Mouse (Mus musculus) splenic B cell, adult 2 months (primary cell): ENCODE measurements around the gene Srgap1.

Experiments used
- DNase-seq: peaks from one replicate; pipeline ENCODE4 v3.0.0-alpha.2; 2011; ENCODE audit warnings: low read depth, low spot score
- H3K27me3 ChIP-seq: 2 replicates; pipeline ENCODE4 v1.6.1; 2012; ENCODE audit warnings: mild to moderate bottlenecking, low read length, moderate library complexity, mixed read lengths; ENCODE audit not compliant: control insufficient read depth, poor library complexity, insufficient read depth, severe bottlenecking
- H3K36me3 ChIP-seq: 2 replicates; pipeline ENCODE4 v1.6.1; 2012; ENCODE audit warnings: mild to moderate bottlenecking, low read length, moderate library complexity, mixed read lengths; ENCODE audit not compliant: control insufficient read depth, poor library complexity, insufficient read depth, severe bottlenecking

The Srgap1 gene

DNA sequence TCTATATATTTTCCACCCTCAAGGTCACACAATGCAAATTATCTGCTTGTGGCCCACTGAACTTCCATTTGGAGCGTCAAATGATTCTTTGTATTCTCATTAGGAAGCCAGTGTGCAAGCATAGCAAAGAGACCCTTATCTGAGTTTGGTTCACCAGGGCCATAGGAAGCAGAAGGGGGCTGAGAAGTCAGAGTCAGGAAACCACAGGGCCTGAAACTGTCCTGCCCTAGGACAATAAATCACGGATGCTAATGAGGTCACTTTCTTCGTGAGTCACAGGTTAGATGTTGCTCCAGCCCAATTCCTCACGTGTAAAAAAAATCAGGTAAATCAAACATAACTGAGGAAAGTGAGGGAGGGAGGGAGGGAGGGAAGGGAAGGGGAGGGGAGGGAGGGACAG, 85.1 kb downstream of the Srgap1 start:
- no peak for DNase-seq
- no peaks in the 10 kb centered on the region for H3K36me3 ChIP-seq
- H3K27me3 ChIP-seq, result no peaks in the 10 kb centered on the region

DNA sequence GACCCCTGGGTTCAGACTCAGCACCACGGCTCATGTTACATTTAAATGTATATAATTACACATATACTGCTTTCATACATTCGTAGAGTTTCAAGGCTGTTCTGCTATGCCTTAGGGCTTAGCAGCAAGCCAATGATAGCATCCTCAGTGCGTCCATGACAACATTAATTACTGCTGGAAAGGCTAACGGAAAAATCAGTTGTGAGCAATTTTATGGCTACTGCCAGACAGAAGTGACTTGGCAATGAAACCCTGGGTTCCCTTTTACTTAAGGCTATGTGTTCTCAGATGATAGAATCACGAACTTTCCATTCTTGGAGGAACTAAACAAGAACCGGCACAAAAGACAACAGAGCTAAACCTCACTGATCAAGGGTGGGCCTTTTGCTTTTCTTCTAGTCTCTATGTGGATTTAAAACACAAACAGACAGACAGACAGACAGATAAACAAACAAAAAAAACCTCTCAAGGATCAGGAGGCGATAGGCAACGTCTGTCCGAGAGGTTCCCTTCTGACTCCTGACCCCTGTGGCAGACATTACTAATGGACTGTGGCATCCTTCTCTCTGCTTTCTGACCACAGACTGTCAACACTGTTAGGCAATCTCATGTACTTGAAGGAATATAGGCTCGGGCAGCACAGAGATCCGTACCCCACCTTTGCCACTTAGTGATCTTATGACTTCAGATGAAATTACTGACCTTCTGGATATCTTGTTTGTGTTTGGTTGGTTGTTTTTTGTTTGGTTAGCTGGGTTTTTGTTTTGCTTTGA, 85.8 kb downstream of the Srgap1 start:
- H3K27me3 ChIP-seq, result no peaks in the 10 kb centered on the region
- no peak for DNase-seq
- H3K36me3 ChIP-seq, result no peaks in the 10 kb centered on the region

DNA sequence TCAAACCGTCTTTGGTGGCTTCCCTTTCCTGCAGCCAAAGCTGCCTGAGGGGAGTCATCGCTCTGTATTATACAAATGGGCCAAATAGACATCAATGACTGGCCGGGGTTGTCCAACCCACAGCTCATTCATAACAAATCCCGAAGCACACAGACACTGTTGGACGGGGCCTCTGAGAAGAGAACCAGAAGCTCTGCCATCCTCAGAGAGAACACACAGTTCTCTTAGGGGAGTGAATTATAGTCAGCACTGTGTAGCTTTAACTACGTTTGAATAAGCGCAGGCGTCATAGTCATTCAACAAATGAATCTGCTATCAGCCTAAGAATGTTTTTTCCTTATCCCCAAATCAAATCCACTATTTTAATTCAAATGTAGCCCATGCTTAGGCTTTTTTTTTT, 88.4 kb downstream of the Srgap1 start:
- DNase-seq, result no peak
- H3K36me3 ChIP-seq, result no peaks in the 10 kb centered on the region
- no peaks in the 10 kb centered on the region for H3K27me3 ChIP-seq

DNA sequence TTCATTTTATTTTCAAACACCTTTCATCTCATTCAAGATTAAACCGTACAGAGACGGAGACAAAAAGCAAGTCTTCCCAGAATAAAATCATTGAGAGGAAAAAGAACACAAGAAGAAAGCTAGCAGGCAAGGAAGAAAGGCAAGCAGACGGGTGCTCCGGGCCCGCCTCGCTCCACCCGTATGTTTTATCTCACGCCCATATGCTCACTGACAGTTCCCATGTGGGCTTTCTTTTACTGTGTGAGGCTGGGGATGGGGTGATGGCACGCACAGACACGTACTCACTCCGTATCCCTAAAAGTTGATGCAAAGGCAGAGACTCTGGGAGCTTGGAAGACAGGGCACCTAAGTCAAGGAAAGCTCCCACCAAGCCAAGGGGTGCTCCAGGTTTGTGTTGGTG, 90.6 kb downstream of the Srgap1 start:
- Histone ChIP-seq H3K36me3 (no peaks in the 10 kb centered on the region), H3K27me3 (no peaks in the 10 kb centered on the region)
- no peak for DNase-seq

DNA sequence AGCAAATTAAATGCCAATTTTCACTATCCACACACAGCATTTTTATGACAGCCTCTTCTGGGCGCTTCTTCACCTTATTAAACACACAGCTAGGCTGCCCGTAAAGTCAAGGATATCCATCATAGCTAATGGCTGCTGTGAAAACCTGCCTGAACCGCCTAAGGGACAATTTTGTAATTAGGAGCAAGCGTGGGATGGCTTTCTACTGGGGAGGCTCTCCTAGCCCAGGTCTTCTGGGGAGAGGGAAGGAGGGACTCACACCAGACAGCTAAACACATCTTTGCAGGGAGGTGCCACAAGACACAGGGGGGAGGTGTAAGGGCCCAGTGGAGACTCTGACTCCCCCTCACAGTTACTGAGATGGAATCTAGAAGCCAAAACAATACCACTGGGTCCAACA, 91.4 kb downstream of the Srgap1 start:
- no peak for DNase-seq
- no peaks in the 10 kb centered on the region for H3K36me3 ChIP-seq
- H3K27me3 ChIP-seq, result no peaks in the 10 kb centered on the region

DNA sequence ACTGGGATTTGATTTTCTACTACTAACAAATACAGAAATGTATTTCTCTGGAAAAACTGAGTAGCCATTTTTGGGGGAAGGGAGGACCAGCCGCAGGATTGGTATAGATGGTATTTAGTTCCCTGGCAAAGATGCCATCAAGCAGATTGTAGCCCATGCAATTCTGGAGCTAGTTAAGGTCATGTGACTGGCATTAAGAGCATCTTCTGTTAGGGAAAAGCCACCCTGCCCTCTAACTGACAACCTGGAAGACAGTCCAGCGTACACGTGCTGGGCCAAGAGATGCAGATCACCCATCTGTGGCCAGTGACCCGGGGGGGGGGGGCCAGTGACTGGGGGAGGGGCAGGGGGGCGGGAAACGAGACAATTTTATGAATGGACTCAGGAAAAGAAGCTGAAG, 92.2 kb downstream of the Srgap1 start:
- H3K36me3 ChIP-seq, result no peaks in the 10 kb centered on the region
- DNase-seq, result no peak
- no peaks in the 10 kb centered on the region for H3K27me3 ChIP-seq

DNA sequence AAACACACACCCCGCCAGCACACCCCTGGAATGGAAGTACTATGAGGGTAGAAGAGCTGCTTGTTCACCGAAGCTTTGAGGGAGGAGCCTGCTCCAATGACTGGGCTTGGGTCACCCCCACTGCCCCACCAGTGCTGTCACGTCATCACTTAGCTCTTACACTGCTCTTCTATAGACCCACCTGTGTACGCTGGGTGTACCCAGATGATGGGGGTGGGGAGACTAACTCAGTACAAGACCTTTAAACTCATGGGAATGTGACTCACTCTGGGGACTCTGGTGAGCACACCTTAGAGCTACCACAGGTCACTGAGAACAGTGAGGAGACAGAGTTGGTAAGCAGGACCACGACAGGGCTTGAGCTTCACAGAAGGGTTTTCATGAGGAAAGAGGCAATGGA, 94.1 kb downstream of the Srgap1 start:
- no peak for DNase-seq

DNA sequence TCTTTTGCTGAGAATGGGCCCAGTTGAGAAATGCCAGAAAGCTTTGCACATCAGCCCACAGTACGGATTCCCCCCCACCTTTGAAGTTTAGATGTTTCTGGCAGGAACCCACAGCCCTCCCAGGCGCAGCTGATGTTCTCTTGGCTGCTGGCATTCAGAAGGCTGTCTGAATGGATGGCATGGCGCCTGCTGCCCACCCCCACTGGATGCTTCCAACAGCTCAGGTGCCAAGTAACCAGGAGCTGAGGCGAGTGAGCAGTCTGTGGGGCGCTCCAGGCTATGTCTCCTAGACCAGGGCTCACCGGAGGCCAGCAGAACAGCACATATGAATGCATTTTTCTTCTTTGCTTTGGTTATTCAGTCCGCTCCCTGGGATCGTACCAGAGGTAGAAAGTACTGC, 100.9 kb downstream of the Srgap1 start:
- no peaks in the 10 kb centered on the region for H3K36me3 ChIP-seq
- DNase-seq, result no peak
- H3K27me3 ChIP-seq, result no peaks in the 10 kb centered on the region

More for the DNA sequence above, 94.1 kb downstream of the Srgap1 start:
- Histone ChIP-seq H3K36me3 (no peaks in the 10 kb centered on the region), H3K27me3 (no peaks in the 10 kb centered on the region)

DNA sequence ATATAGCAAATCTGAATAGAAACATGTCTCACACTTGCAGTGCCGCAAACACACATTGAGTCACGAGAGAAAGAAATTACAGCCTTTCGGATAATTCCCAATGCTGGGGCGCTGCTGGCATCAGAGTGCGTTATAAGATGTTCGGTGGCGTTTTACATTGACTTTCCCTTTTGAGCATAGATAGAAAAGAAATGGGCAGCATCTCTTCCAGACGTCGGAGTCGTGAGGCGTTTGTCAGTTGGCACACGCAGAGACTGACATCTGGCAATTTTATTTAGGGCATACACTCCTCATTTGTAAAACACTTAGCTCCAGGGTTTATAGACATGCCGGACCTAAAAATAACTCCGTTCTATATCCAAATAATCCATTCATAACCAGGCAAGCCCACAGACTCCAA, 115.2 kb downstream of the Srgap1 start:
- no peaks in the 10 kb centered on the region; the same call in 1 of the 2 replicates for H3K27me3 ChIP-seq
- H3K36me3 ChIP-seq, result no peaks in the 10 kb centered on the region
- DNase-seq, result no peak

DNA sequence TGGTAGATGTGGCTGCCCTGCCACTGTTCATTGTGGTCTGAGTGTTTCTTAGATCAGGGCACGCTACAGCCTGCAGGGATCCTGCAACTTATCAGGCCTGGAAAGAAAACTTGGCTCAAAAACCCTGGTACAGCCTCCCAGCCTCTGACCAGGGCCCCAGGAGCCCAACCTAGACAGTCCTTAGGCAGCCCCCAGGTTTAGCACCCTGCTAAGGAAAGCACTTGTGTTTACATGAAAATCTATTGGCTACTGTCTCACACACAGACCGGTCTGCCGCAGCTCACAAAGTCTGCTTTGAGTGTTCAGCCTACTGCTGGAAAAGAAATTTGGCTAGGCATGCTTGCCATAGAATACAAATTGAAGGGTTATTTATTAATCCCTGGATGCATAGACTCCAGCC, 121.0 kb downstream of the Srgap1 start:
- no peaks in the 10 kb centered on the region for H3K27me3 ChIP-seq
- DNase-seq, result no peak
- H3K36me3 ChIP-seq, result no peaks in the 10 kb centered on the region

DNA sequence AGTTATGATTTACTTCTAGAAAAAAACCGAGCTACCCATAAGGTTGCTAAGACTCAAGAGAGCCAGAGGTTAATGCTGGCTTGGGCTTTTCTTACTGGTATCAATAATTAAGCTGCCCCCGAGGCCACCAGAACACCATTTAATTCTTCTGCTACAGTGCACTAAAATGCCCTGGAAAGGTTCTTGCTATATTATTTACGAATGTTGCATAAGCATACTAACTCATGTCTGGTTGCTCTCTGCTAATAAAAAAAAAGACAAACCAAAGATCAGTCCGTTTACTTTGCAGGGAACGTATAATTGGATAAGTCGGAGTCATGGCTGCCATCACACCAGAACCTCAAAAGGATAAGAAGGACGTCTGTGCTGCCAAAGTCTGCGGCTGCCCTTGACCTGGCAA, 128.1 kb downstream of the Srgap1 start:
- no peak for DNase-seq
- H3K36me3 ChIP-seq, result no peaks in the 10 kb centered on the region
- no peaks in the 10 kb centered on the region for H3K27me3 ChIP-seq

DNA sequence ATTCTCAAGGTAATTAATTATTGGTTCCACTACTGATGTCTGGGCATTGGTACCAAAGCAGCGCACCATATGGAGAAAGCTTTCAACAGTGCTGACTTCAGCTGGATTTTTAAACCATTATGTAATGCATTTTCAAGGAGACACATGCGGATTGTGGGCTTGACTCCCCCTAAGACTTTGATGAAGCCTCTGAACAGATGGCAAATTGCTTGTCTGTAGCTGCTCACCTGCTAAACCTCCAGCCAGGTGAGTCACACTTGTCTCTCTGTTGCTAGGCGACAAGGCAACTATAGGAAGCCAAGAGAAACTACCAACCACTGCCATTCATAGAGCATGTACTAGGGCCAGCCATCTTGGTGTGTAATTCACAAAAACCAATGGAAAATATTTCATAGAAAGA, 128.5 kb downstream of the Srgap1 start:
- Histone ChIP-seq H3K27me3 (no peaks in the 10 kb centered on the region), H3K36me3 (no peaks in the 10 kb centered on the region)
- no peak for DNase-seq

DNA sequence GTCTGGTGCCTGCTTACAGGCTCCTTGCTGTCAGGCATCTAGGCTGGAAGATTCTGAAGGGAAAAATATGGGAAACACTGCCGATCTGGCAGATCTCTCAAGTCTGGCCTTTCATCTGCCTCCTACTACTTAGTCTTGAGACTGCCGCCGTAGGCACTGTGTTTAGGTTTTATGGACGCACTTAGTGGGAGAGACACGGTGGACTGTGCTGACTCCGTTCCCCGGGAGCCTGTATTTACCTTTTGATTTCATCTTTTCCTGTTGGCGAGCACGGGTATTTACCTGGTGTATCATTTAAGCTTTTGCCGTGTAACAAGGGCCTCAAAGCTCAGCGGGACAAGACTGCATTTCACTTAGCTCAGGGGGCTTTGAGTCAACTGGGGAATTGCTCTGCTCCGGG, 131.6 kb downstream of the Srgap1 start:
- Histone ChIP-seq H3K36me3 (no peaks in the 10 kb centered on the region), H3K27me3 (no peaks in the 10 kb centered on the region)
- no peak for DNase-seq

DNA sequence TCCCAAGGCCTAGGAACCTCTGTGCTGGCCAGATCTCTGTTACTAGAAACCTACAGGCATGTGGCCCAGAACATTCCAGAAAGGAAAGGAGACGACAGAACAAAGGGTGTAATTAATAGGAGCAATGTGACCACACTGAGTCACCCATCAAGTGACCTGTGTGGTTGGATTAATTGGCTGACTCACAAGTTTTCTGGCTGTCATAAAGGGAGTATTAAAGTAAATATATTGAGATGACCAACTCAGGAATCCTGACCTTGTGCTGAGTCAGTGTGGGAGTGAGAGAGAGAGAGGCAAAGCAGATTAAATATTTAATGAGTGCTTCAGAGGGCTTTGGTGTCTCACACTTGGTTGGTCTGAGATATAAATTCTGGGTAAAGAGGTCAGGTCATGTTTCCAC, 143.0 kb downstream of the Srgap1 start:
- Histone ChIP-seq H3K27me3 (no peaks in the 10 kb centered on the region), H3K36me3 (no peaks in the 10 kb centered on the region)
- DNase-seq, result no peak

DNA sequence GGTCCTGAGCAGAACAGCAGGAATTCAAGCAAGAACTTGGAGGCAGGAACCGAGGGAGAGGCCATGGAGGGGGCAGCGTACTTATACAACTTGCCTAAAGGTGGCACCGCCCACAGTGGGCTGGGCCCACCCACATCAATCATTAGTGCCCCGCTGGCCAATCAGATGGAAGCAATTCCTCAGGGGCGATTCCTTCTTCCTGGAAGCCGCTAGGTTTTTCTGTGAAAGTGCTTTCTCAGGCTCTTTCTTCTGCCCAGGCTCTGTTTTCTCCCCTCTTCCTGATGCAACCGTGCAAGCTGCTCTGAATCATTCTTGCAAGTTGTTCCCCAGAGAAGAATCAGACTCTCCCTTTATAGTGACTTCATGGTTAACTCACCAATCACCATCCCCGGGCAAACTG, 144.5 kb downstream of the Srgap1 start:
- no peaks in the 10 kb centered on the region for H3K36me3 ChIP-seq
- no peak for DNase-seq
- no peaks in the 10 kb centered on the region; the same call in 1 of the 2 replicates for H3K27me3 ChIP-seq

DNA sequence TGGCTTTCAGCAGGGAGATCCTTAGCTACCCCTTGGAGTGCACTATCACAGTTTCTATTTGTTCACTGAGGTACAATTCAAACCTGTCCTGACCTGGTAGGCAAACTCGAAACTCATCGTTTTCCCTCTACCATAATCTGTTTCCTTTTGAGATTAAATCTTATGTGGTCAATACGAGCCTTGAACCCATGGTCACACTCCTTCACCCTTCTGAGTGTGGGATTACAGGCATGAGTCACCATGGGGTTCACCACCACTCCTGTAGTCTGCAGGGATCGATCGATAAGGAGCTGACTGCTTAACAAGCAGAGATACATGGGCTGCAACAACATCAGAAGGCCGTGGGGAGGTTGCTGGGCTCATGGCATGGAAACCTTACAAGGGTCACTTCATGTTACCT, 146.3 kb downstream of the Srgap1 start:
- Histone ChIP-seq H3K36me3 (no peaks in the 10 kb centered on the region), H3K27me3 (no peaks in the 10 kb centered on the region; the same call in 1 of the 2 replicates)
- no peak for DNase-seq
